Mouse (Mus musculus) hindbrain, postnatal 0 days (tissue): ENCODE measurements at regions not wholly inside any gene's neighbourhood (a gene's known extent, or its start where the extent isn't known, plus 50 kb on each side); places are given as distances from the start of the nearest gene placed in this dataset.
A peak's percentile ranks its signal among the peaks of the same experiment; 100 is the strongest.

ENCODE experiments used
- ATAC-seq: fragments of 200-750 bp; cut with Nextera tagmentation; 2 replicates; pipeline ENCODE4 v1.8.0; 2017; ENCODE audit warnings: mild to moderate bottlenecking, moderate TSS enrichment, moderate library complexity
- DNase-seq: peaks from one replicate; pipeline ENCODE4 v3.0.0-alpha.2; 2015; ENCODE audit warnings: low spot score
- H3K27ac ChIP-seq: fragments of 300-500 bp; sonication (generic); 2 replicates; pipeline ENCODE4 v1.5.1; 2014; ENCODE audit warnings: mild to moderate bottlenecking
- H3K27me3 ChIP-seq: fragments of 300-500 bp; sonication (generic); 2 replicates; pipeline ENCODE4 v1.6.1; 2014; ENCODE audit warnings: low read length, mixed read lengths; ENCODE audit not compliant: insufficient read depth
- H3K36me3 ChIP-seq: fragments of 300-500 bp; sonication (generic); 2 replicates; pipeline ENCODE4 v1.6.1; 2014; ENCODE audit warnings: low read length, mixed read lengths; ENCODE audit not compliant: insufficient read depth
- H3K4me1 ChIP-seq: fragments of 300-500 bp; sonication (generic); 2 replicates; pipeline ENCODE4 v1.6.1; 2014; ENCODE audit warnings: antibody characterized with exemption, low read length, mixed read lengths; ENCODE audit not compliant: insufficient read depth
- H3K4me2 ChIP-seq: fragments of 300-500 bp; sonication (generic); 2 replicates; pipeline ENCODE4 v1.6.1; 2014; ENCODE audit warnings: low read depth, mild to moderate bottlenecking, low read length, moderate library complexity, mixed read lengths
- H3K4me3 ChIP-seq: fragments of 300-500 bp; sonication (generic); 2 replicates; pipeline ENCODE4 v1.5.1; 2014; ENCODE audit warnings: low read length
- H3K9ac ChIP-seq: fragments of 300-500 bp; sonication (generic); replicated peaks from 2 replicates; pipeline ENCODE4 v1.6.1; 2014; ENCODE audit warnings: mild to moderate bottlenecking, low read length, moderate library complexity, mixed read lengths
- H3K9me3 ChIP-seq: fragments of 300-500 bp; sonication (generic); 2 replicates; pipeline ENCODE4 v1.6.1; 2016; ENCODE audit warnings: low read length, mixed read lengths
- CTCF ChIP-seq: IDR thresholded peaks from 2 replicates; pipeline ENCODE4 v1.5.1; 2016; ENCODE audit warnings: antibody characterized with exemption, control low read depth, low read depth
- WGBS: fragments of 180-500 bp; shearing (Covaris S2); extraction: QIAGEN DNeasy Blood & Tissue Kit; methylation state at CpG from one replicate; pipeline ENCODE4 v1.1.7; 2014; 5-methylcytosine and 5-hydroxymethylcytosine counted together

- ATAC-seq = no peak
- WGBS = 41% methylated on average over 2 of the region's 2 CpGs
- Histone ChIP-seq H3K9me3 (no peaks in the 10 kb centered on the region), H3K4me2 (no peak overlapping the region), H3K27ac (no peak overlapping the region), H3K4me1 (no peaks in the 10 kb centered on the region), H3K9ac (no peak overlapping the region), H3K27me3 (no peaks in the 10 kb centered on the region), H3K4me3 (no peak overlapping the region), H3K36me3 (no peaks in the 10 kb centered on the region)
- no peak for TF ChIP-seq CTCF
- DNase-seq = peak; percentile 12
Measured at GRCm38 (mm10) chr2:132472126-132472525, 86.9 kb upstream of the Prokr2 start.

- 57% methylated on average over 9 of the region's 9 CpGs for WGBS
- no peak for ATAC-seq
- no peak overlapping the region for H3K4me2 ChIP-seq
- H3K4me3 ChIP-seq = no peak overlapping the region
- H3K27me3 ChIP-seq = no peaks in the 10 kb centered on the region
- no peaks in the 10 kb centered on the region for H3K9me3 ChIP-seq
- H3K27ac ChIP-seq = no peak overlapping the region
- H3K9ac ChIP-seq = no peak overlapping the region
- H3K4me1 ChIP-seq = no peaks in the 10 kb centered on the region
- H3K36me3 ChIP-seq = no peaks in the 10 kb centered on the region
- DNase-seq = peak; percentile 54
- no peak for TF ChIP-seq CTCF
Measured at GRCm38 (mm10) chr2:132468957-132469642, 83.9 kb upstream of the Prokr2 start.

- 88% methylated on average over 1 of the region's 1 CpGs for WGBS
- Histone ChIP-seq H3K36me3 (no peaks in the 10 kb centered on the region), H3K27me3 (no peaks in the 10 kb centered on the region), H3K27ac (no peak overlapping the region), H3K9me3 (no peaks in the 10 kb centered on the region), H3K4me2 (no peak overlapping the region), H3K9ac (no peak overlapping the region), H3K4me1 (no peaks in the 10 kb centered on the region), H3K4me3 (no peak overlapping the region)
- ATAC-seq (no peak), DNase-seq (no peak)
- TF ChIP-seq CTCF = no peak
Measured at GRCm38 (mm10) chr2:132455029-132455428, 69.8 kb upstream of the Prokr2 start.

GRCm38 (mm10) chr2:132449347-132449746 is 64.1 kb upstream of the Prokr2 start:
- Histone ChIP-seq H3K4me2 (no peak overlapping the region), H3K27ac (no peak overlapping the region), H3K9me3 (no peaks in the 10 kb centered on the region), H3K27me3 (no peaks in the 10 kb centered on the region), H3K36me3 (no peaks in the 10 kb centered on the region), H3K4me3 (no peak overlapping the region), H3K4me1 (peaks cover 4% of the 10 kb centered on the region), H3K9ac (no peak overlapping the region)
- 68% methylated on average over 4 of the region's 4 CpGs for WGBS
- TF ChIP-seq CTCF = no peak
- ATAC-seq (no peak), DNase-seq (no peak)

- WGBS = 60% methylated on average over 3 of the region's 3 CpGs
- DNase-seq (no peak), ATAC-seq (no peak)
- Histone ChIP-seq H3K36me3 (no peaks in the 10 kb centered on the region), H3K27me3 (no peaks in the 10 kb centered on the region), H3K9me3 (no peaks in the 10 kb centered on the region), H3K9ac (no peak overlapping the region), H3K4me3 (no peak overlapping the region), H3K4me1 (peaks cover 4% of the 10 kb centered on the region), H3K4me2 (no peak overlapping the region), H3K27ac (no peak overlapping the region)
- TF ChIP-seq CTCF = no peak
Measured at GRCm38 (mm10) chr2:132447826-132448225, 62.6 kb upstream of the Prokr2 start.

GRCm38 (mm10) chr2:132446019-132446418 is 60.8 kb upstream of the Prokr2 start:
- Histone ChIP-seq H3K9me3 (no peaks in the 10 kb centered on the region), H3K4me2 (no peak overlapping the region), H3K27ac (no peak overlapping the region), H3K4me1 (peaks cover 4% of the 10 kb centered on the region), H3K27me3 (no peaks in the 10 kb centered on the region), H3K9ac (no peak overlapping the region), H3K36me3 (no peaks in the 10 kb centered on the region), H3K4me3 (no peak overlapping the region)
- 31% methylated on average over 3 of the region's 3 CpGs for WGBS
- no peak for DNase-seq
- no peak for TF ChIP-seq CTCF
- ATAC-seq = no peak

GRCm38 (mm10) chr2:132444442-132445161 is 59.4 kb upstream of the Prokr2 start:
- no peak for TF ChIP-seq CTCF
- Histone ChIP-seq H3K4me2 (peak overlapping the region; percentile 3; the same call in 1 of the 2 replicates), H3K27me3 (no peaks in the 10 kb centered on the region), H3K9ac (no peak overlapping the region), H3K4me3 (no peak overlapping the region), H3K4me1 (peaks cover 4% of the 10 kb centered on the region), H3K9me3 (no peaks in the 10 kb centered on the region), H3K36me3 (no peaks in the 10 kb centered on the region), H3K27ac (no peak overlapping the region)
- DNase-seq (peak; percentile 50), ATAC-seq (peak; percentile 29; the same call in 1 of the 2 replicates)
- 14% methylated on average over 11 of the region's 11 CpGs for WGBS
